Mouse (Mus musculus): Measurements from ENCODE around the gene Smad3.

- no peak for TF ChIP-seq POLR2A (IDR thresholded peaks at IDR 0.05; ENCODE audit: borderline replicate concordance, extremely low read depth, low read depth, low read length)
- TF ChIP-seq CTCF (IDR thresholded peaks at IDR 0.05; ENCODE audit: insufficient read depth, low read length), result no peak
Observed at GRCm38 (mm10) chr9:63738086-63738701, 19.6 kb downstream of the Smad3 start.
